Mouse (Mus musculus) granulocyte monocyte progenitor cell, adult 5-6 weeks (primary cell): ENCODE measurements around the gene Gch1. TPM values are rescaled to one million over a fixed set of nuclear protein-coding genes. Genes with fewer than 3 reads are reported as not detected.

Experiments
- ATAC-seq: replicated peaks from 2 replicates; pipeline ENCODE4 v1.8.0; 2016; ENCODE audit warnings: mild to moderate bottlenecking, moderate TSS enrichment, inconsistent platforms; ENCODE audit not compliant: poor library complexity, severe bottlenecking
- total RNA-seq, 2 experiments: library from RNA; stranded (forward) in 1 of 2; stranded (reverse) in 1 of 2; fragments of 200-712, 200-1000 nt in 1 of 2; fragments of >200 nt in 1 of 2; fragmentation: Nextera tagmentation in 1 of 2; gene quantifications; 2 replicates each; pipeline ENCODE4 v1.2.3; 2014 to 2017

Gch1 gene
- total RNA-seq, 2 experiments from 2014 or later, result 0.41 to 3.3 TPM

- ATAC-seq, result no peak
Measured at GRCm38 (mm10) chr14:47208564-47209493, 19.6 kb upstream of the Gch1 start.

GRCm38 (mm10) chr14:47206601-47207000 lies 17.4 kb upstream of the Gch1 start:
- no peak for ATAC-seq

GRCm38 (mm10) chr14:47205270-47205972 lies 16.2 kb upstream of the Gch1 start:
- ATAC-seq, result 0 out of 2 replicates have a peak, but pooled peaks have one; percentile 42

GRCm38 (mm10) chr14:47197340-47197739 lies 8.1 kb upstream of the Gch1 start:
- ATAC-seq, result no peak

GRCm38 (mm10) chr14:47196711-47197110 lies 7.5 kb upstream of the Gch1 start:
- no peak for ATAC-seq

GRCm38 (mm10) chr14:47194096-47194495 lies 4.9 kb upstream of the Gch1 start:
- peak; percentile 52 for ATAC-seq

GRCm38 (mm10) chr14:47193506-47193905 lies 4.3 kb upstream of the Gch1 start:
- ATAC-seq, result no peak

- no peak for ATAC-seq
Measured at GRCm38 (mm10) chr14:47191861-47192260, 2.6 kb upstream of the Gch1 start.

- ATAC-seq, result no peak
Measured at GRCm38 (mm10) chr14:47190626-47191025, 1.4 kb upstream of the Gch1 start.

GRCm38 (mm10) chr14:47189635-47189955 lies 382 bp upstream of the Gch1 start:
- no peak for ATAC-seq

GRCm38 (mm10) chr14:47188475-47188847 lies 752 bp downstream of the Gch1 start:
- no peak for ATAC-seq

GRCm38 (mm10) chr14:47187666-47188360 lies 1.4 kb downstream of the Gch1 start:
- peak; percentile 63 for ATAC-seq

GRCm38 (mm10) chr14:47187261-47187660 lies 2.0 kb downstream of the Gch1 start:
- no peak for ATAC-seq

GRCm38 (mm10) chr14:47186561-47186960 lies 2.7 kb downstream of the Gch1 start:
- peak; percentile 57 for ATAC-seq

- peak; percentile 44 for ATAC-seq
Measured at GRCm38 (mm10) chr14:47181497-47182290, 7.5 kb downstream of the Gch1 start.

- no peak for ATAC-seq
Measured at GRCm38 (mm10) chr14:47178851-47179250, 10.4 kb downstream of the Gch1 start.

- ATAC-seq, result peak; percentile 99
Measured at GRCm38 (mm10) chr14:47177846-47178414, 11.3 kb downstream of the Gch1 start.

- ATAC-seq, result no peak
Measured at GRCm38 (mm10) chr14:47176226-47176625, 13.0 kb downstream of the Gch1 start.

- ATAC-seq, result no peak
Measured at GRCm38 (mm10) chr14:47175136-47175535, 14.1 kb downstream of the Gch1 start.

- peak; percentile 97 for ATAC-seq
Measured at GRCm38 (mm10) chr14:47172073-47172472, 17.1 kb downstream of the Gch1 start.
